Mouse (Mus musculus): Measurements from ENCODE around the gene Zc3h12c.

DNA sequence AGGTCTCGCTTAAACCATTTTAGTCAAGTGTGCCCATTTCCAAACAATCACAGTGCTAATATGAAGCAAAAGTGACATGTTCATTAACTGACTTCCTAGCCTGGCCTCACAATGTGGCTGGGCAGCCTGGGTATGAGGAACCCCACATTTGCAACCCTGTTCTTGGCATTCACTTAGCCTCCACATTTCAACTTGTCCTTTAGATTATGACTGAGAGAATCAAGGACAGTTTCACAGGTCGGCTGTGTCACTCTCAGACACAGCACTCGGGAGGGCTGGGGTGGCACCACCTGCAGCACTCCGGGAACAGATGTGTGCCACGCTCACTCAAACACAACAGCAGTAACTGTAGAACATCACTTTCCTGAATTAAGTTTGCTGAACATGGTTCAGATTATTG is 55.3 kb downstream of the Zc3h12c start:
- TF ChIP-seq POLR2A (IDR thresholded peaks at IDR 0.05; ENCODE audit: insufficient read depth, low read depth, low read length) = no peak
- TF ChIP-seq CTCF (IDR thresholded peaks at IDR 0.05; ENCODE audit: insufficient read depth, low read depth, low read length) = no peak

Measured in olfactory bulb, adult 2 months (tissue).